Mouse (Mus musculus): ENCODE results near the gene Garnl3. TPM values are rescaled to one million over a fixed set of nuclear protein-coding genes. Genes with fewer than 3 reads are reported as not detected.

Gene Garnl3
- total RNA-seq, 2 experiments from 2014 or later = 30.9 to 39.9 TPM

DNA sequence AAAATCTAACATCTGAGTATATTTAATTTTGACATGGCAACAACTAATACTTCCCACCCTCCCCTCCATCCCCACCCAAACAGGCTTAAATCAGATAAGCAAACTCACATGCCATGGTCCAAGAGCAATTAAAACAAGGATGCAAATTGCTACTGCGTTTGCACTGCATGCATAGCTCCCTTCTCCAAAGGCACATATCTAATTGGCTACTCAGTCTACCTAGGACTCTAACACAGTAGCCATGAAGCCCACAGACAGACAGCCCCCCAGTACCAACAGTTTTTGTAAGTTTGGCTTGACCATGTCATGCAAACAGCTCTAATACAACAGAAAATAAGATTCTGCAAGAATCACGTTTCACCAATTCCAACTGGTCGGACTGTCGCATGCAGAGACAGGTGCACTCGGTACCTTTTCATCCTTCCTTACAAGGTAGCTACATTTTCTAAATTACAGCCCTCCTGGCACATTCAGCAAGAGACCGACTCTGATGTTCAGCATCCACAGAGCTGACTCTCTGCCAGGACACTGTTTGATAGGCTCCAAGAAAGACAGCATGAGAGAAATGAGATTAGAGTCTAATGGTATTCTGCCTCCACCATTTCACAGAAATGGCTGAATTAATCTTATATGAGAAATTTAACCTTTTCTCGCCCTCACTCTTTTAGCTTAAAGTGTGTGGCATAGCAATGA lies 44.6 kb downstream of the Garnl3 start:
- no peak for DNase-seq

DNA sequence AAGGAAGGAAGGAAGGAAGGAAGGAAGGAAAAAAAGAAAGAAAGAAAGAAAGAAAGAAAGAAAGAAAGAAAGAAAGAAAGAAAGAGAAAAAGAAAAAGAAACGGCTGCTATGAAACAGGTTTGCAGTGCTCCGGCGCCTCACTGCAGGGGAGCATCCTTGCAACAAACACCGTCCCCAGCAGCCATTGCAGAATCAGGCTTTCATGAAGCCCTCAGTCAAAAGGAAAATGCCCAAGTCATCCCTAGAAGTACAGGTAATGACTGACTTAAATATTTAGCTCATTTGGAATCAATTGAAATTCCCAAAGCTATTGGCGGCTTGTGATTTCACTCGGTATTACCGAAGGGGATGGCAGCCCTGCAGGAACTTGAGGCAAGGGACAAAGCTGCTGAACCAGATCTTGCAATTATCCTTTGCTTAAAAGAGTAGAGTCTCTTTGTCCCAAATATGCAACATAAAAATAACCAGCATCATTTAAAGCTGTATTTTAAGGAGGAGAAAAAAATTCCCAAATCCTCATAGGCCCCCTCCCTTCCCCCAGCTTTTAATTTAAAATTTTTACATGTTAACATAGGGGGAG lies 45.3 kb downstream of the Garnl3 start:
- no peak for DNase-seq

DNA sequence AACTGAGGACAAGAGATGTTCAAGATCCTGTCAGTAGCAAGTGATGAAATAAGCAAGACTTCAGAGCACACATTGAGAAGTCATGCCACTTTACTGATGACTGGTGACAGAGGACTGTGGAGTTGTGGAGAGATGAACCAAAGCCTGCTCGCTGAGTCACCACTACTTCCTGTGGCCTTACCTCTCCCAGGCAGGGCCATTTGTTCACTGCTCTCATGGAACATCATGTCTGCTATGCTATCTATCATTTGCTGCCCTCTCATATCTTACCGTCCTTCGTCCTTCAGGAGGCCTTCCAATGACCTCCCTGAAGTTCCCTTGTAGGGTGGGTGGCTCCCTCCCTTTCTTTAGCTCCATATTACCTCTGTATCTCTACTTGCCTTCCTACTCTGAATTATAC lies 47.2 kb downstream of the Garnl3 start:
- no peak for DNase-seq

DNA sequence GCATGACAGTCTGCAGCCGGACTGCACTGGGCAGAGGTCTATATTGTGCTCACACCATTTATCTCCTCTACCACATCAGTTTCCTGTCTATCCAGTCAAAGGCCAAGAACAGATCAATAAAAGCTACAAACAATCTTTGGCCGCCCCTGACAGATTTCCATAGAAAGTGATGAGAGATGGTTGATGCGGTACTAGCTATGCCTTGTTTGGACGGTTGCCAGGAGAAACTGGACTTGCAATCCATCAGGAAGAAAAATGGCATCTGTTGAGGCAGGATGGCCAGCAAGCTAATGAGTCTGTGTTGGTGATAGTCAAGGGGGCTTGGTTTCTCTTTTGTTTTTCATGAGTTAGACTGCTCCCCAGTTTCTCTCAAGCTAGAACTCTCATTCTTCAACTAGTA lies 51.3 kb downstream of the Garnl3 start:
- no peak for DNase-seq

DNA sequence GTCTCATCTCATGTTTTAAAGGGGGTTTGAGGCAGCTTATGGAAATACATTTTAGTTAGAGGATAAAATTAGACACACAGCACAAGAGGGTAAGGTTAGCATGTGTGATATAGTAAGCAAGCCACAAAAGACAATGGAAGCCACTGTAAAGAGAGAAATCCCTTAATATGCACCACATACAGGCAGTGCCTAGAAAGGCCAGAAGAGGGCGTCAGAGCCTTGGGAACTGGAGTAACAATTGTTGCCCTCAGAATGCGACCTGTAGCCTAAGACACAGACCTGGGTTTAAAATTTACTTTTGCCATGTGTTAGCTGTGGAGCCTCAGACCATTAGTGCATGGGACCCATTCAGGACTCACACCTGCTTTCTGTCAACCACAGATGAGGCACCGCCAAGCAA lies 54.2 kb downstream of the Garnl3 start:
- DNase-seq = no peak

DNA sequence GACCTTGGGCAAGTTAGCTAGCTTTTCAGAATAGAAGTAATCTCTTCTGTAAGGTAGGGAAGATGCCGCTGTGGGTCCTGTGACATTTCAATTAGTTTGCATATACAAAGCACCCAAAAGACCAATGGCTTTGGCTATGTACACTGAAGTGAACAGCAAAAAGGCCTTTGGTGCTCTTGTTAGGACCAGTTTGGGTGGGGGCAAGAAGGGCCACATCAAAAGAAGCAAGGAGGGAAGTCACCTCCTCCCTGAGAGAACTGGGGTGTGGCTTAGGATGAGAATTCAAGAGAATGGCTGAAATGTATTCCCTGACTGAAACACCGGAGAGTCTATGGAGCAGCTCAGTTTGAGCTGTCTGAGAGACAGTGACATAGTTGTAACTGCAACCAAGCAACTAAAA lies 56.5 kb downstream of the Garnl3 start:
- DNase-seq = no peak

DNA sequence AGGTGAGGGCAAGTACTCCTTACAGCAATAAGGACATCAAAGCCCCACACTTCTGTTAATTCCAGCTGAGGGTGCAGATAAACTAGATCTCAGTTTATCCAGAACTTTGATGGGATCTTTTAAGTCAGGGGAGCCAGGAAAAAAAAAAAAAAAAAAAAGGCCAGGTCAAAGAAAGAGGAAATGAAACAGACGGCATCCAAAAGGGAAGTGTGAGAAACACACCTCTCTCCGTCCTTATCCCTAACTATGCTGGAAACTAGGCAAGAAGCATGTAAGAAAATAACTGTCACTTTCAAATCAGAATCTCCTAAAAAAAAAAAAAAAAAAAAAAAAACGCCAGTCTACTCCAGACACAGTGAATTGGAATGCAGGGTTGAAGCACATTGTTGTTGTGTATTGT lies 57.3 kb downstream of the Garnl3 start:
- no peak for DNase-seq

DNA sequence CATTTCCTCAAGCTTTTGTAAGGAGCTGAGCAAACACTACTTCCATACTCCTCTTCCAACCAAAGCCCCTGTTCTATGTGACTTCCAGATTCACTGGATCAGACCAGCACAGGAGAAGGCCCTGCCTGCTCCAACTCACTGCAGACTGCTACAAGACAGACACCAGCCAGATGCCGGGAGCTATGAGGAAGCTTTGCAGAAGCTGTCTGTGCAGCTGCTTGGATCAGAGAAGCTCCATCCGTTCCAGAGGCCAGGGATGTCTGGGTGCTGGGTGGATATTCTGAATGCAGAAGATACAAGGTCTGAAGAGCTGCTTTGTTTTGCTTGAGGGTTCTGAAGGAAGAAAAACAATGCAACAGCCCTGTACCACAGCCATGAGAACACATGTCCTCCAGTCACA lies 59.1 kb downstream of the Garnl3 start:
- no peak for DNase-seq

DNA sequence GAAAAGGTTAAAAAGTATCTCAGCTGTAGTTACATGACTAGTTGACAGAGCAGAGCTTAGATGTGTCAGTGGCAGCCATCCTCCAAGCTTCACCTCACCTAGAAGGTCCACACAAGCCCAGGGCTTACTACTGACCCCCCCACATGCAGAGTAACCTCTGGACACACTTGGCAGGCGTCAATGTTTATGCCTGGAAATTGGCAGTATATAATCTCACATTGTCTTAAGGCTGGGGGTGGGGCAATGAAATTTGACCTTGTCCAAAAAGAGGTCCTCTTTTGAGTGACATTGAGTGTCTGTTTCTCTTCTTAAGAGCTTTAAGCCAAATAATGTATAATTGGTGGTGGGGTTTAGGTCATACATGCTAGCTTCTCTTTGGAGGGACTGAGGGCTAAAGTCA lies 65.8 kb downstream of the Garnl3 start:
- no peak for DNase-seq

DNA sequence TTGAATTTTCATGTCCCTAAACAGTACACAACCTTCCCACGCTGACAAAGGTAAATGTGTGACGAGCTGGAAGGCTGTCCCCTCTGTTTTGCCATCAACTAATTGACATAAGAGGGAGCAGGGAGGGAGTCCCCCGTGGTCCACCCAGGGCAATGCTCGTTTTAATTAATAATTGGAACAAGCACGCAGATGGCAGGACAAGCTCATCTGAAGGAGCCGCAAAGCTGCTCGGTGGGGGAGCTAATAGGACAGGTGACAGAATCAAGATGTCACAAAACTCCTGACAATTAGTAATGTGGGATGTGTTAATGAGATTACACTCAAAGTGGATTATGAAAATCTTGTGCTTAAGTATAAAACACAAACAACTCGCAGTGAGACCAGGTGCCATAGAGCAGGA lies 68.7 kb downstream of the Garnl3 start:
- DNase-seq = no peak

DNA sequence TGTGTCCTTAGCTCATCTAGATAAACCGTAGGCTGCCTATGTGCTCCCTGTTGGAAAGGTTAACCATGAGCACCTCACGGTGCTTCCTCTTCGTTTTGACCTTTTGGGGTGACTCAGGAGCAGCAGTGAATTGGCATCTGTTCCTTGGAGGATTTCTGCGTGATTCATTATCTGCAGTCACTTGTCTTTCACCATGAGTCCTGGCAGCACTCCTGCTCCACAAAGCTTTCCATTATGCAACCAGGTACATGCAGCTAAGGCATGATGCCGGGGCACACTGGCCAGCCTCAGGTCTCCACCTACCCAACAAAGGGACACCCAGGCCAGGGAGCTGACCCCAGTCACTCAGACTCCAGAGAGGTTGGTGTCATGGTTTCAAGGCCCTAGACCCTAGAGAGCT lies 72.5 kb downstream of the Garnl3 start:
- DNase-seq = no peak

DNA sequence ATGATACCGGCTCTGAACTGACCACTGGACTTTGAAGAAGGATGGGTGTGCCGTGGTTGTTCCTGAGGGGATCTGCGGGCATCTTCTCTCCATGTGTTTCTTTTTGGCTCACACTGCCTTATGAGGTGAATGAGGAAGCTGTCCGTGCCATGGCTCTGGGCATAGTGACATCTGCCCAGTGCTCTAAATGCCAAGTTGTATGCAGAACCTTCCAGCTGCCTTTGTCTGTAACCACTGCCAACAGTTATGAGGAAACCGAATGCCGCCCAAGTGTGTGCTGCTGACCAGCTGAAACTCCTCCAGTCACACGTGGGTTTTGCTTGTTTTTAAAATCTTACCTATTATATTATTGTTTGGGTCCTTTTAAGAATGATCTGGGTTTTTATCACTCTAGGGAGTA lies 73.9 kb downstream of the Garnl3 start:
- DNase-seq = no peak

DNA sequence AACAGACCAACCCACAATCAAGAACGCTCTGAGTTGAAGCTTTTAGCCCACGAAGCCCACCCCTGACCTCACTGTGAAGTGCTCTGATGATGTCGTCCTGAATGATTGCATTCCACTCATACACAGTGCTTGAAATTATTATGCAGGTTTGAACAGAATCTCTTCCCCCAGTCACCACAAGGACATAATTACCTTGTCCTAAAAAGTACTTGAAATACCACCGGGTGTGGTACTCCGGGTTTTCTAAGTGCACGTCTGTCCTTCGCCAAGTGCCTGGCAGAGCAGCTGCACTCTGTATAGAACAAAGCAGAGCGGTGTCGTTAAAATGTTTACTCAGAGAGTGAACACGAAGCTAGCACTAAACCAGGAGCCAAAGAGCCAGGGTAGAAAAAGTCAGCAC lies 77.5 kb downstream of the Garnl3 start:
- no peak for DNase-seq

DNA sequence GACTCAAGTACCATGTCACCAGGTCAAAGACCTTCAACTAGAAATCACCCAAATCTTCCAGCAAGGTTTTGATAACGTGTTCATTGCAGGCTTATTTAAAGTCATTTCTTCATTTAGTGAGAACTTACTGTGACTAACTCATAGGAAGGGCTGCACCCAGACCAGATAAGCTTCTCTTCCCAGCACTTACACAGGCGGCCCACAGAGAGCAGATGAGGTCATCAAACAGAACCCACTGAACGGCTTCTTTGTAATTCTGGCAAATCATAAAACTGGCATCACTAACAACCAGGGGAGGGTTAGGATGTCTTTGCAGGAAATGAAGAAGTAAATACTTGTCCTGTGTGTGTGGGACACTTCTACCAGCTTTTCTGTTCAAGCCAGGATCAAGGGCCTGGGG lies 84.1 kb downstream of the Garnl3 start:
- DNase-seq = no peak

DNA sequence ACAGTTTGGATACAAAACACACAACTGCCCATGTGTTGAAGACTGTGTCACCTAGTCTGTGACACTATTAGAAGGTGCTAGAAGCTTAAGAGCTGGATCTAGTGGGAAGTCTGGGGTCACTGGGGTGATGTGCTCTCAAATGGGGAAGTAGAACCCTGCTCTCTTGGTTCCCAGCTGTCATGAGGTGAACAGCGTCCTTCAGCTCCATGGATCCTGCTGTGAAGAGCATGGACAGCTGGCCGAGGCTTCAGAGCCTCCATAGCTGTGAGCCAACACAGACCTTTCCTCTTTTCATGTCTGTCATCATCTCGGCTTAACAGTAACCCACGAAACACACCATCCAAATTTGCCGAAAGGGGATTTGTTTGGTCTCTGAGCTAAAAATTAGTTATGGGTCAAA lies 84.5 kb downstream of the Garnl3 start:
- DNase-seq = no peak

DNA sequence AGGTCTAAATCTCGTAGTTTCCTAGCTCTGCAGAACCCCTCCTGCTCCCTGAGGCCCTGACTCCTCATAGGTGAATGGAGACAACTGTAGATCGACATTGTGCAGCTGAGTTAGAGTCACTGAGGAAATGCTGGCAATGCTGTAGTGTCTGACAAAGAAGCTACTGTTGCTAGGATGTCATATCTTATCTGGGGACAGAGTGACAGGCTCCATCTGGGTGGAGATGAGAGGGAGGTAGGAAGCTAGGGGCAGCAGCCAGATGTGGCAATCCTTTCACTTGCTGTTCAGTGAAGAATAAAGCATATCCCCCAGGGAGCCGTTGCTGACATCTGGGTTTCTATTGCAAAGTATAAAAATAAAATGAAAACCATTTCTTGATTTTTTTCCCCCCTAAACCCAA lies 85.6 kb downstream of the Garnl3 start:
- no peak for DNase-seq

DNA sequence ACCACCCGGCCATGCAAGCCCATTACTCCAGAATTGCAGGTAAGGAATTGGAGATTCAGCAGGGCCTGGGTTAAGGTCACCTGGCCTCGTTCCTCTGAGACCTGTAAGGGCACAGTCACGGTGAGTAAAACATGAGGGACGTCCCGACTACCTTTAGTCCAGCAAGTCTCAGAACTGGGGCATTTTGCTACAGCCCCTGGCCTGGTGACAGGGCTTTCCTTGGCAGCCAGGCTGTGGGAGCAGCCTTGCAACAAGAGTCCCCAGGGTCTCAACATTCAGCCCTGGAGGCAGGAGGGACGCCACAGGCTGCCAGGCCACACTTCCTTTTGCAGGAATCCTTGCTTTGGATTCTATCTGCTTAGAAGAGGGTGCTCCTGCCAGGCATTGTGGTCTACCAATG lies 88.7 kb downstream of the Garnl3 start:
- no peak for DNase-seq

DNA sequence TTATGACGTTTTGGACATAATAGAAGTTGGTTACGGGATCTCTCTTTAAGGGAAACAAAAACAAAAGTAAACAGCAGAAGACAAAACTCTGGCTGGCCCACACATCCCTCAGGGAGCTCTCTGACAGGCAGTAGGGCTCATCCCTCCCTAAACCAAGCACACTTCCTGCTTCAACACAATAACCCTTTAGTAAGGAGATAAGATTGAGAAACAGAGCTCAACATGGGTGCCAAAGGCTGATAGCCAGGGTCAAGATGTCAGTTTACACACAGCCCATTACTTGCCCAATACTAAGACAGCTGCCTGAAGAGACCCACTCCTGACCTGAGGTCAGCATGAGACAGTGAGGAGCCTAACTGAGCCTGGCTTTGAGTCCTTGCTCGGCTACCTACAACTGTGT lies 89.9 kb downstream of the Garnl3 start:
- no peak for DNase-seq

DNA sequence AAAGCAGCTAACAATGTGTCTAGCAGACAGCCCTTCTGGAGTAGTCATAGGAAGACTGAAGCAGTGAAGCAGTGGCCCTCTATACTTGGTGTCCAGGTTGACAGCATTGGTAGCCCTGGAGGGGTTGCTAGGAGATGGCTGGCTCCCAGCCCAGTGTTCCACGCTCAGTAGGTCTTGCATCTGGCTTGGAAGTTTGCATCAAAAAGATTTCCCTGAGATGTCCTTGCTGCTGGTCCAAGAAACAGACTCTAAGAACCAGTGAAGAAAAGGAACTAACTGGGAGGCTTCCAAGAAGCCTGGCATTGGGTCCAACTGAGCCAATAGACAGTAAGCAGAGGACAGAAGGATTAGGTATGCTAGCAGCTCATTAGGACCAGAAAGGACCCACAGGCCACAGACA lies 94.0 kb downstream of the Garnl3 start:
- DNase-seq = peak; percentile 41 to 54

DNA sequence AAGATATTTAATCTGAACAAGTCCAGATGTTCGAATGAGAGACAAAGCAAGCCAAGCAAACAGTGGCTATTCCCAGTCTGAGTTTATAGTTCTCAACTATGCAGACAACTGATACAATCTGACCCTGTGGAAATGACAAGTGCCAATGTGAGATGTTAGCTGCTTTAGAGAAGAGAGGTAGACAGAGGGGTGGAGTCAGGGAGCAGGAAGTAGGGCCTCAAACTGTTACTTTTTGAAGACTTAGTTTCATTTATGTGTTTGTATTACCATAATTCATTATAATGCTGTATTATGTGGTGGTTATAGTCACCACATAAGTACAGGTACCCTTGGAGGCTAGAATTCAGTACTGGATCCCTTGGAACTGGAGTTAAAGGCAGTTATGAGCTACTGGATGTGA lies 96.2 kb downstream of the Garnl3 start:
- no peak for DNase-seq

DNA sequence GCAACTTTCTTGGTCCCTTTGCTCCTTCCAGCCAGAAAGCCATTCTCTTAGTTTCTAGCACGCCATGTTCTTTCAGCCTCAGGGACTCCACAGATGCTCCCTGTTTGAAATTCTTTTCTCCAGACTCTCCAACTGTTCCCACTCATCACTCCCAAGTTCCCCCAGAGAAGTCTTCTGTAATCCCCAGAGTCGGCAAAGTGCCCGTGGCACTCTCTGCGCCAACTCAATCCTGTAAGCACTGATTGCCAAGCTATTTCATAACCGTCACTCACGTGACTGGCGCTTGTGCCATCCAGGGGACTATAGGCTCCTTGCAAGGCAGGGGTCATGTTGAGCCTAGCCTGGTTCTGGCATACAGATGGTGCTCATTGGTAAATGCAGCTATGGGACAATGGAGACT lies 98.2 kb downstream of the Garnl3 start:
- peak; percentile 67 to 72 for DNase-seq

DNA sequence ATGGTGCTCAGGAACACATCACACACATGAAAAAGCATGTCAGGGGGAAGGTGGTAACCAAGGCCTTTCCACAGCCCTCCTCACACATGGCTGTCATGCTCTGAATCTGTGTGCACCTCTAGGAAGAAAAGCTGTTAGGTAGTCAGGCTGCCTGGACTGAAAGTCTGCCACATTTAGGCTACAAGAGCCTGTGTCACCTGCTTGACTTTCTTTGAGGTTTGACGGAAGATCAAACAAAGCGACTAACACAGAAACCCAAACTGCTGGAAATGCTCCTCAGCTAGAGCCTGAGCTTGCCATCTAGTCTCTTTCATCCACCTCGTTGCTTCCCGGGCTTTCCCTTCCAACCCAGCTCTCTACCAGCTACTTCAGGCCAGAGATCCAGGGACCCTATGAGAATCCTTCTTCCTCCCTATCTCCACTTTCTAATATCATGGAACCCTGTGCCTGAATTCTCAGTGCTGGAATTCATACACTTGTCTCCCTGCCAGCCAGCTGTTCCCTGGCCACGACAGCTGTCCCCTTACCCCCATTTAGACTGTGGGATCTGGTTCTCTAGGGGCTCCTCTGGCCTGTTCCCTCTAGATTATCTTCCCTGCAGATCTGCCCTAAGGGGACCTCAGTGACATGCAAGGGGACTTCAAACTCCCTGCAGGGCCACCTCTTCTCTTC lies 98.9 kb downstream of the Garnl3 start:
- DNase-seq = no peak

DNA sequence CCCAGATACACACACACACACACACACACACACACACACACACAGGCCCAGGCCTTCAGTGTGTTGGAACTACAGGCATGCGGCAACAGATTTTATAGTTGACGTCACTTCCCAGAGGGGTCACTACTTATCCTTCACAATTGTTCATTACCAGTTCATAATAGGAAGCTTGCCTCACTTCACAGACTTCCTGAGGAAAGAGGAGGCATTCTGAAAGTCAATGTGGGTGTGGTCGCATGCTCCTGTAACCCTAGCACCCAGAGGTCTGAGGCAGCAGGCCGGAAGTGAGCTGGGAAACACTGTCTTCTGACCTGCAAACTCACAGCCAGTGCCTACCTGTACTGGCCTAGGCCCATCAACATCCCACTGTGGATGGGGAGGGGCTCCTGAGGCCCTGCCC lies 106.4 kb downstream of the Garnl3 start:
- DNase-seq = no peak

DNA sequence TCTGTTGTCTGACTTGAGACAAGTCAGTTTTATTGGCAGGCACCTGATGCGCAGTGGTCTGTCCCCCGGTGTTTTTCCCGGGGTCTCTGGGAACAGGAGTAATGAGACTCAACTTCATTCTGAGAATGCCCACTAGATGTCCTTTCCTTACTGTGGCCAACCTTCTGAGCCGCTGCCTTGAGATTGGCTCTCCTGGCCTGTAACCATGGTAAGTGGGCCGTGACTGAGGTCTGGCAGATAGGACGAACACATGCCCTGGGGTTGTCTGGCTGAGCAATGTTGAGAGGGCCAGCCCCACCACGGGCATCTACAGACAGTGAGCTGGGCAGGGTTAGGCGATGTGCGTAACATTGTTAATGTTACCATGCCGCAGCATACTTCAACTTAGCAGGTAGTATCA lies 106.9 kb downstream of the Garnl3 start:
- DNase-seq = no peak
